Mouse (Mus musculus): ENCODE measurements around the gene Ptpn21.
A peak's percentile ranks its signal among the peaks of the same experiment; 100 is the strongest.

Gene Ptpn21

GRCm38 (mm10) chr12:98644852-98645251 lies 92.4 kb downstream of the Ptpn21 start:
- DNase-seq, result no peak

- DNase-seq, result no peak
Observed at GRCm38 (mm10) chr12:98628260-98628970, 108.8 kb downstream of the Ptpn21 start.

GRCm38 (mm10) chr12:98627392-98628259 lies 109.6 kb downstream of the Ptpn21 start, which contains the start of gene Spata7:
Gene Spata7 (plus strand): TSS chr12:98628157.
- peak; percentile 87 to 89 for DNase-seq
